Mouse (Mus musculus) lung, postnatal 10 days (tissue): ENCODE data around the gene Hsdl1.

ENCODE experiments used
- DNase-seq: peaks from one replicate; pipeline ENCODE4 v3.0.0; 2021

Gene Hsdl1

DNA sequence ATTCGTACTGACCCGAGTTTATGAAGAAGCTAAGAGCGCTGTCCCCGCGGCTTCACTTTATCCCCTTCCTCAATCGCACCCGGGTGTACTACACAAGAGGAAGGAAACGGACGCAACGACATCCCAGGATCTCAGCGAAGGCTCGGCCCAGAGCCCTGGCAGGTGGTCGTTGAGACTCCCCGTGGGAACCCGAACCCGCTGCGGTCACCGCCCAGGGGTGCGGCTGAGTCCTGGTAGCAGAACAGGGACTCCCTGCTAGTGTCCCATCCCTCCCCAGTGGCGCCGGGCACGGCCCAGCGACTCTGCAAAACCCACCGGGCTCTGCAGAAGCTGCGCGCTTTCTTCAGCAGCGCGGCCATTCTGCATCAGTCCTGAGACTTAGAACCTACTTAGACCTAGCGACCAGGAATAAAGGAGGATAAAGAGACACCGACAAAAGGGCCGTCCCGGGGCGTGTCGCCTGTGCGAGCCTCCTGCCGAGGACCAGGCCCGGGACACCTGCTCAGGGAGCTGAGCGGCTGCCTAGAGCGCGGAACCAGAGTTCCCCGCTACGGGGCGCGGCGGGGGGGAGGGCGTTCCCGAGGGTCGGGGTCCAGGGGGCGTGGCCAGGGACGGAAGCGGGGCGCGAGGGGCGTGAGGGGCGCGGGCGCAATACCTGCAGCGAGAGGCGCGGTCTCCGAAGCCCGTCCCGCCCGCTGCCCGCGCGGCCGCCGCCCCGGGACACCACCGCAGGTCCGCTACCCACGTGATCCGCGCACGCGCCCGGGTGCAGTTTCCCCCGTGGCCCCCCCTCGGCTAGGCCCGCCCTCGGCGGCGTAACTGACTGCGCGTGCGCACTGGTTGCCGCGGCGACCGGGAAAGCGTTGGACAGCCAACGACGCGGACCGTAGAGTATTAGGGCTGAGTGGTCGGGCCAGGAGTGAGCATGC lies at the start of gene Hsdl1, which contains the start of gene Dnaaf1:
Gene Hsdl1, minus strand, starts transcription at position 747 of the 929 bp plus-strand sequence.
Gene Dnaaf1, plus strand, starts transcription at position 799 of the 929 bp plus-strand sequence.
- peak; percentile 97 for DNase-seq

- DNase-seq, result no peak
Observed at GRCm38 (mm10) chr8:119623744-119624143, 48.8 kb upstream of the Hsdl1 start.

DNA sequence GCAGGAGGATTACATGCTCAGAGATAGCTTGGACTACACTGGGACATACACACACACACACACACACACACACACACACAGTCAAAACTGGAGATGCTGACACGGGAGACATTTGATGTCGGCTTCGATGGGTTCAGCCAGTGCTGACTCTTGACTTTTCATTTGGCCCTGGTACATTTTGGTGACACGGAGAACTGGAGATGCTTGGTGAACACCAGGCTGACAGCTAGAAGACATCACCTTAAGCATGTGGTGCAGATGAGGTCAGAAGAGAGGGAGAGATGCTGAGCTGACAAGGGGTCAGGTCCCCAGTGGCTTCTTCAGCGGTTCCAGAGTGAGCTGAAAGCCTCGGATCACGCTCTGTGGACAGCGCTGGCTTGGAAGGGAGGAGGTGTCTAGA lies 48.1 kb upstream of the Hsdl1 start:
- no peak for DNase-seq

- no peak for DNase-seq
Observed at GRCm38 (mm10) chr8:119622555-119622954, 47.6 kb upstream of the Hsdl1 start.

DNA sequence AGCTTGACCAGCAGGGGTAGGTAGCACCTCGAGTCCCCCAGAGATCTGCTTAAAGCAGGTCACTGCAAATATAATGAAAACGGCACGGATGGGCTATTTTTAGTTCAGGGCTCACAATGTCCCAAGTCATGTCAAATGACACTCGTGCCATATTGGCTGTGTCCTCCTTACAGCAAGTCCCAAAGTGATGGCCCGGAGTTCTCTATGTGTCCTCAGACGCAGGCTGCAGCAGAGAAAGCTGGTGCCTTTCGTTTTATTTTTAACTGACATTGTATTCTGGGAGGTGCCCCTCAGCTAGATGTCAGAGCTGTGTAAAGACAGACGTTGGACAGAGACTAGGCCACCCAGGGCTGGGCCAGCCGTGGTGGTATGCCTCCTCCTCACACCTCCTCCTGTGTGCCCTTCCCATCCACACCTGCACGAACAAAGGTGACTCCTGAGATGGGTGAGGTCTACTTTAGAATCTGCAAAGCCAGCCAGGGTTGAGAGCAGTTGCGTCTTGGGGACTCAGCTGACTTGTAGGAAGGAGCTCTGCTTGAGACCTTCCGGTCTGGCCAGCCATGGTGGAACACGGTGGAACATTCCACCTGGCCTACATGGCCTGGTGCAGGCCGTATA lies 46.0 kb upstream of the Hsdl1 start:
- DNase-seq, result no peak

- DNase-seq, result no peak
Observed at GRCm38 (mm10) chr8:119620116-119620840, 45.3 kb upstream of the Hsdl1 start.

DNA sequence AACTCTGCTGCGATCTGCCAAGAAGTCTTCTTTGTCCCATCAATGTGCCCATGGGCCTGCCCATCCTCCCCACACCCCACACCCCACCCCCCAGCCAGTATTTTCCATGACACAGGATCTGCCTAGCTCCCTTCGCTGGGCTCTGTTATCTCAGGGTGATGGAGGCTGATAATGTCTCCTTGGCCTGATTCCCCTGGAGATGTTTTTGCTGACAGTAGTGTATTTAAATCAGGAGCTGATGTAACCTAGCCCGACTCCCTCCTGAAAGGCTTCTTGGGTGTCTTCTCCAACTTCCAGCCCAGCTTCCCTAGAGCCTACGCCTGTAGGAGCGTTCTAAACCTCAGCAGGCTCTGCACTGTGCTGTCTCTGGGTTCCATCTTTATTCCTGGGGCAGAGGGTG lies 43.9 kb upstream of the Hsdl1 start:
- no peak for DNase-seq

DNA sequence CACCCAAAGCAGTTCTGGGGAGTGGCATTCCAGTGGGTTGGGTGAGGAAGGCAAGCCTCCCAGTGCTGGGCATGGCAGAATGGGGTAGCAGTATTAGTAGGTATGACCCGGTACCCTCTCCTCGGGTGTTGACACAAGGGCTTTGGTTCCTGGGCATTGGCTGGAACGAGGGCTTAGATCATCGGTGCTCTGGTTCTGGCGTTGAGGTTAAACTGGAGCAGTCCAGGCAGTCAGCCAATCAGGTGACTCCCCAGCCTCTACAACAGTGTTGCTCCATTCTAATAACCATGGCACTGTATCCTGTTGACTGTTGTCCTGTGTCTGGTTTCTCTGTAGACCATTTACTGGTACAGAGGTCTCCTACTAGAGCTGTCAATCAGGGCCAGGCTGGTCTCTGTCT lies 42.6 kb upstream of the Hsdl1 start:
- no peak for DNase-seq

- DNase-seq, result no peak
Observed at GRCm38 (mm10) chr8:119616811-119617210, 41.8 kb upstream of the Hsdl1 start.

DNA sequence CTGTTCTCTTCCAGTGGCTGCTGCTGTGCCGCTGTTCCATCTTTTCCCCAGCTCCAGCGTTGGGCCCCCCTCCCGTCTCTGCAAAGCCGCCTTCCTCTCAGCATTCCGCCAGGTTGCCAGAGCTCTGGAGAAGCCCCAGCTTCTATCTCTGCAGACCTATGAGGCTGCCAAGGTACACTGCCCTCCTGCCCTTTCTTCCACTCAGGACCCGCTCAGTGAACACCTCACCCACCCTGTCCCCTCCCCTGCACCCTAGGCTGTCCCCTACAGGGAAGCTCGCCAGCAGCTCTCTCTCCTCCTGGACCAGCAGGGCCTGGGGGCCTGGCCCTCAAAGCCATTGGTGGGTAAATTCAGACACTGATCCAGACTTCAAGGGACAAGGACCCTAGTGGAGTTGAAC lies 41.4 kb upstream of the Hsdl1 start:
- DNase-seq, result no peak

DNA sequence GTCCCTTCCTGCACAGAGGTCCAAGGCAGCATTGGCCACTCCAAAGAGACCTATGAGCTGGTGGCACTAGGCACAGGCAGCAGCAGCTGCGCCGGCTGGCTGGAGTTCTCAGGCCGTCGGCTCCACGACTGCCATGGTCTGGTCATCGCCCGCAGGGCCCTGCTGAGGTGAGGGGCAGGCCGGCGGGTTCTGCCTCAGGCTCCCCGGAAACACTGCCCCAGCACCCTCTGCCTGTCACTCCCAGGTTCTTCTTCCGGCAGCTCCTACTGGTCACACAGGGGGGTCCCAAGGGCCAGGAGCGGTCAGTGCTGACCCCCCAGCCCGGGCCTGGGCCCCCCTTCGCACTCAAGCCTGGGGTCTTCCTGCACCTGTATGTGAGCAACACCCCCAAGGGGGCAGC lies 40.1 kb upstream of the Hsdl1 start:
- DNase-seq, result no peak

DNA sequence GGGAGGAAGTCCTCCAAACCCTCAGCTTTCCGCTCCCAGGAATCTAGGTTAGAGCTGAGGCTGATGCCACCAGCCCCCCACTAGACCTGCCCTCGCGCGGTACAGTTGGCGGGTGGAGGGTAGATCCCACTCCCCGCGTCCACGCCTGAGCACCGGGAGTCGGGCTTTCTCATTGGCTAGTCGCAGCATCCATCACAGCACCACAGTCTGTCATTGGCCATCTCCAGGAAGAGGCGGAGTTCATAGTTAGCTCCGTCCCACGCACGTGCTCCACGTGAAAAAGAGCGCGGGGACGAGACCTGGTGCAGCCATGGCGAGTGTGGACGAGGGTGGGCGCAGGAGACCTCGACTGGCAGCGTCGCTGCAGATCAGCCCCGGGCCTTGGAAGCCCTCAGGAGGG lies 37.5 kb upstream of the Hsdl1 start, which contains the start of gene Adad2:
Gene Adad2, plus strand, starts transcription at position 277 of the 400 bp plus-strand sequence.
- DNase-seq, result no peak

- no peak for DNase-seq
Observed at GRCm38 (mm10) chr8:119606224-119606623, 31.2 kb upstream of the Hsdl1 start.

DNA sequence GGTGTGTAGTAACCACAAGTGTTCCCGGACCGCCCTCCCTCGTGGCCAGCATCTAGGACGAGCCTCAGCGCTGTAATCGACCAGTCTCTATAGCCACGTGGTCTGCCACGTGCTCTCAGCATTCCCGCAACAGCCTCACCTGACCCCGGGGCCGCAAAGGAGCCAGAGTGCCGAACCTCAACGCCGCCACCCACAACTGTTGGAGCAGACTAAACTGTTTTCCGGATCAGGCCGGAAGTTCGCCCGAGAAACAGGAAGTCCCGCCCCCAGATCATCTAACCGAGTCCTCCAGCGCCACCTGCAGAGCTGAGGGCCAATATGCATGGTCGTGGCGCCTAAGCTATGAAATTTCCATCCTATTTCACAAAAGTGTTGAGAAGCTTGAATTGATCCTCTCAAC lies 30.0 kb upstream of the Hsdl1 start, which contains the start of gene Taf1c:
Gene Taf1c, minus strand, starts transcription at position 227 of the 400 bp plus-strand sequence.
- DNase-seq, result peak; percentile 96

DNA sequence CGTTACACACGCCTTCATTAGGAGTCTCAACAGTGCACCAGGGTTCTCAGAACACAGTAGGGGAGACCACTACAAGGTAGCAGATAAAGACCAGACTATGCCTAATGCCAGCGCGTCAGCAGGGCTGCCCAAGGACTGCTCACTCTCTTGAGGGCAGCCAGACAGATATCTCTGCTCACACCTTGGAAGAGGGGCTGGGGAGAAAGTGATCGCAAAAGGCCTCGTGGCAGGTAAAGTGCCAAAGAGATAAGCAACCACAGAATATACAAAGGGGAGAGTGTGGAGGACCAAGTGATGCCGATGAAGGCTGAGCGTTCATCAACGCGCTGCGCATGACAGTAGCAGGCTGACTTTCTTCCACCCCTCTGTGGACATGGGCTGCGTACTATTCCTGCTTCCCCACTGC lies 29.4 kb upstream of the Hsdl1 start:
- no peak for DNase-seq

DNA sequence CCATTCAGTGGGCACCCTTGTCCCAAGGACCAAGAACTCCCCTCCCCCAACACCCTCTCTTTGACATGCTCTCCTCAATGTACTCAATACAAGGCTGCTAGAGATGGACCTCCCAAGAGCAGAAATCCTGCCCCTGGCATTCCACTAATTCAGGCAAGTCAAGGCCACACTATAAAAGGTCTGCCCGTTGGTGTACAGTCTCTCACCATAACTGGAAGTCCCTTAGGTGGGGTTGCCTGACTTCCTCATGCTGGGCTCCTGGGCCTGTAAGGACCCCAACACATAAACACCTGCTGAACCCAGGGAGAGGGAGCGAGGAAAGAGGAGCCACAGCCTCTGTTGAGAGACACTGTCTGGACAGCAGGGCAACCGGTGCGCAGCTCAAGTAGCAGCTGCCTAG lies 28.8 kb upstream of the Hsdl1 start:
- DNase-seq, result no peak

GRCm38 (mm10) chr8:119591456-119591855 lies 16.5 kb upstream of the Hsdl1 start:
- DNase-seq, result no peak

- no peak for DNase-seq
Observed at GRCm38 (mm10) chr8:119590348-119590747, 15.4 kb upstream of the Hsdl1 start.

- DNase-seq, result no peak
Observed at GRCm38 (mm10) chr8:119588844-119589243, 13.9 kb upstream of the Hsdl1 start.

GRCm38 (mm10) chr8:119588321-119588720 lies 13.3 kb upstream of the Hsdl1 start:
- DNase-seq, result no peak

GRCm38 (mm10) chr8:119585901-119586300 lies 10.9 kb upstream of the Hsdl1 start:
- DNase-seq, result no peak

DNA sequence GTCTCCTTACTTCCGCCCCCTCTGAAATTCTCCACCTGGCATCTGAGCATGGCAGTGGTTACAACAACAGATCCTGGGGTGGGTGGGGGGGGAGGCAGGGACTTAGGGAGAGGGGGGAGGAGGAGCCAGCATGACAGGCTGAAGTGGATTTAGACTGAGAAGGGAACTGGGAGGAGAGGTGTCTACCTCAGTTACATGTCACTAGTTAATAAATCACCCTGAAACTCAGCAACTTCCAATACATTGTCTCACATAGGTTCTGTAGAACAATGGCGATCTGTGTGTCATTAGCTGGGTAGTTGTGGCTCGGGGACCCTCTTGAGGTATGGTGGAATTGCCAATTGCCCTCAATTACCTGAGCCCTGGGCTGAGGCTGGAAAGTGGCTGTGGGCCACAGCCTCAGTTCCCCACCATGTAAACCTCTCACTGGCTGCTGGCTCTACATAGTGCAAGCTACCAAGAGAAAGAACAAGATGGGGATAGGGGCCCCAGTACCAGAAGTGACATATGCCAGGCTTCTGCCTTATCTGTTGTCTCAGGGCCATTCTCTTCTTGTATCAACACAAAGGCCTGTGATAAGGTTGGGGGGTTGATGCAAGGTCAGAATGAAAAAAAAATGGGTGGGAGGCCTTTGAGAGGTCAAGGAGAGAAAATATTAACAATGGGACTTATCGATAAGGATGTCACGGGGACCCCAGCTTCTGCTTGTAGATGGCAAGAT lies 5.6 kb upstream of the Hsdl1 start:
- no peak for DNase-seq

GRCm38 (mm10) chr8:119579096-119579495 lies 4.1 kb upstream of the Hsdl1 start:
- no peak for DNase-seq
